Mouse (Mus musculus) yolk sac, embryonic 10.5 days (tissue): ENCODE data around the gene Sumo1.

Source experiments
- DNase-seq: peaks from one replicate; pipeline ENCODE4 v3.0.0-alpha.2; 2017; ENCODE audit warnings: low spot score

The Sumo1 gene

GRCm38 (mm10) chr1:59593622-59594035 is 77.0 kb downstream of the Sumo1 start:
- no peak for DNase-seq

GRCm38 (mm10) chr1:59592876-59593275 is 77.8 kb downstream of the Sumo1 start:
- DNase-seq = no peak

GRCm38 (mm10) chr1:59592359-59592758 is 78.3 kb downstream of the Sumo1 start:
- no peak for DNase-seq

- no peak for DNase-seq
Measured at GRCm38 (mm10) chr1:59589271-59589670, 81.4 kb downstream of the Sumo1 start.

GRCm38 (mm10) chr1:59584656-59585410 is 85.8 kb downstream of the Sumo1 start:
- peak; percentile 50 for DNase-seq

- DNase-seq = no peak
Measured at GRCm38 (mm10) chr1:59580880-59581279, 89.8 kb downstream of the Sumo1 start.

GRCm38 (mm10) chr1:59580131-59580751 is 90.4 kb downstream of the Sumo1 start:
- peak; percentile 93 for DNase-seq

- peak; percentile 36 for DNase-seq
Measured at GRCm38 (mm10) chr1:59579327-59579726, 91.3 kb downstream of the Sumo1 start.

GRCm38 (mm10) chr1:59578770-59579169 is 91.9 kb downstream of the Sumo1 start:
- DNase-seq = no peak

- no peak for DNase-seq
Measured at GRCm38 (mm10) chr1:59574262-59575187, 96.1 kb downstream of the Sumo1 start.

GRCm38 (mm10) chr1:59573843-59574242 is 96.8 kb downstream of the Sumo1 start:
- no peak for DNase-seq

- DNase-seq = no peak
Measured at GRCm38 (mm10) chr1:59571502-59571901, 99.1 kb downstream of the Sumo1 start.

- DNase-seq = no peak
Measured at GRCm38 (mm10) chr1:59570767-59571166, 99.9 kb downstream of the Sumo1 start.

- no peak for DNase-seq
Measured at GRCm38 (mm10) chr1:59569301-59569700, 101.3 kb downstream of the Sumo1 start.

- no peak for DNase-seq
Measured at GRCm38 (mm10) chr1:59568283-59568682, 102.4 kb downstream of the Sumo1 start.

- DNase-seq = no peak
Measured at GRCm38 (mm10) chr1:59567521-59567920, 103.1 kb downstream of the Sumo1 start.

GRCm38 (mm10) chr1:59566926-59567325 is 103.7 kb downstream of the Sumo1 start:
- no peak for DNase-seq

GRCm38 (mm10) chr1:59566281-59566680 is 104.4 kb downstream of the Sumo1 start:
- no peak for DNase-seq

GRCm38 (mm10) chr1:59565804-59566203 is 104.8 kb downstream of the Sumo1 start:
- DNase-seq = no peak

- DNase-seq = no peak
Measured at GRCm38 (mm10) chr1:59563581-59563980, 107.1 kb downstream of the Sumo1 start.

- DNase-seq = no peak
Measured at GRCm38 (mm10) chr1:59553708-59554107, 116.9 kb downstream of the Sumo1 start.

- no peak for DNase-seq
Measured at GRCm38 (mm10) chr1:59550996-59551395, 119.6 kb downstream of the Sumo1 start.

- no peak for DNase-seq
Measured at GRCm38 (mm10) chr1:59550227-59550626, 120.4 kb downstream of the Sumo1 start.
